Mouse (Mus musculus) limb, embryonic 15.5 days (tissue): ENCODE measurements around the gene Trpv3. TPM values are rescaled to one million over a fixed set of nuclear protein-coding genes. Genes with fewer than 3 reads are reported as not detected.

ENCODE experiments used
- ATAC-seq: fragments of 200-750 bp; cut with Nextera tagmentation; 2 replicates; pipeline ENCODE4 v1.8.0; 2017; ENCODE audit warnings: low read depth, moderate TSS enrichment; ENCODE audit not compliant: insufficient number of reproducible peaks, low FRiP score, low TSS enrichment
- H3K27ac ChIP-seq: fragments of 300-500 bp; sonication (generic); 2 replicates; pipeline ENCODE4 v1.5.1; 2015; ENCODE audit warnings: moderate library complexity, mild to moderate bottlenecking, inconsistent platforms
- H3K27me3 ChIP-seq: fragments of 300-500 bp; sonication (generic); 2 replicates; pipeline ENCODE4 v1.6.1; 2015; ENCODE audit warnings: inconsistent platforms
- H3K36me3 ChIP-seq: fragments of 300-500 bp; sonication (generic); 2 replicates; pipeline ENCODE4 v1.6.1; 2015; ENCODE audit warnings: inconsistent platforms
- H3K4me1 ChIP-seq: fragments of 300-500 bp; sonication (generic); 2 replicates; pipeline ENCODE4 v1.6.1; 2015; ENCODE audit warnings: inconsistent platforms
- H3K4me2 ChIP-seq: fragments of 300-500 bp; sonication (generic); 2 replicates; pipeline ENCODE4 v1.6.1; 2015; ENCODE audit warnings: mild to moderate bottlenecking, inconsistent platforms
- H3K4me3 ChIP-seq: fragments of 300-500 bp; sonication (generic); 2 replicates; pipeline ENCODE4 v1.5.1; 2015; ENCODE audit warnings: mild to moderate bottlenecking, inconsistent platforms
- H3K9ac ChIP-seq: fragments of 300-500 bp; sonication (generic); 2 replicates; pipeline ENCODE4 v1.6.1; 2015; ENCODE audit warnings: inconsistent platforms
- H3K9me3 ChIP-seq: fragments of 300-500 bp; sonication (generic); 2 replicates; pipeline ENCODE4 v1.6.1; 2016; ENCODE audit warnings: inconsistent platforms
- WGBS: fragments of 180-500 bp; shearing (Covaris S2); methylation state at CpG from one replicate; pipeline ENCODE4 v1.1.7; 2015; 5-methylcytosine and 5-hydroxymethylcytosine counted together
- polyA plus RNA-seq: library from polyadenylated mRNA; unstranded; fragments of >200 nt; fragmentation: Nextera tagmentation; extraction: Ambion mirVana; gene quantifications from 2 replicates; pipeline ENCODE4 v1.2.1, GENCODE M21; 2015

Trpv3 gene
- polyA plus RNA-seq, 1 experiment from 2014 or later: 0.88 TPM

GRCm38 (mm10) chr11:73242199-73242598, 25.0 kb upstream of the Trpv3 start:
- Histone ChIP-seq H3K9ac (no peak overlapping the region), H3K27me3 (no peaks in the 10 kb centered on the region), H3K27ac (no peak overlapping the region), H3K9me3 (no peaks in the 10 kb centered on the region), H3K4me3 (no peak overlapping the region), H3K4me1 (peaks cover 4% of the 10 kb centered on the region), H3K4me2 (no peak overlapping the region), H3K36me3 (no peaks in the 10 kb centered on the region)
- 57% methylated on average over 6 of the region's 6 CpGs for WGBS
- no peak for ATAC-seq

GRCm38 (mm10) chr11:73242777-73243176, 24.4 kb upstream of the Trpv3 start:
- no peak overlapping the region for H3K27ac ChIP-seq
- no peak overlapping the region for H3K9ac ChIP-seq
- H3K36me3 ChIP-seq: no peaks in the 10 kb centered on the region
- H3K27me3 ChIP-seq: no peaks in the 10 kb centered on the region
- ATAC-seq: no peak
- WGBS: 84% methylated on average over 4 of the region's 4 CpGs
- no peaks in the 10 kb centered on the region for H3K4me1 ChIP-seq
- no peaks in the 10 kb centered on the region for H3K9me3 ChIP-seq
- H3K4me2 ChIP-seq: no peak overlapping the region
- H3K4me3 ChIP-seq: no peak overlapping the region

- Histone ChIP-seq H3K4me1 (peaks cover 3% of the 10 kb centered on the region; the same call in 1 of the 2 replicates), H3K9ac (no peak overlapping the region)
- 75% methylated on average over 4 of the region's 4 CpGs for WGBS
These were observed 9.7 kb upstream of the Trpv3 start for GRCm38 (mm10) chr11:73257362-73257945.

GRCm38 (mm10) chr11:73258664-73259063, 8.5 kb upstream of the Trpv3 start:
- Histone ChIP-seq H3K27ac (no peak overlapping the region), H3K4me3 (no peak overlapping the region), H3K4me1 (peaks cover 3% of the 10 kb centered on the region; the same call in 1 of the 2 replicates), H3K9ac (no peak overlapping the region), H3K36me3 (no peaks in the 10 kb centered on the region), H3K27me3 (no peaks in the 10 kb centered on the region), H3K4me2 (no peak overlapping the region), H3K9me3 (no peaks in the 10 kb centered on the region)
- no peak for ATAC-seq

More at GRCm38 (mm10) chr11:73257362-73257945, 9.7 kb upstream of the Trpv3 start:
- no peaks in the 10 kb centered on the region for H3K27me3 ChIP-seq
- H3K36me3 ChIP-seq: no peaks in the 10 kb centered on the region
- H3K27ac ChIP-seq: no peak overlapping the region
- no peak for ATAC-seq
- no peaks in the 10 kb centered on the region for H3K9me3 ChIP-seq
- no peak overlapping the region for H3K4me2 ChIP-seq
- no peak overlapping the region for H3K4me3 ChIP-seq

GRCm38 (mm10) chr11:73260457-73260856, 6.7 kb upstream of the Trpv3 start:
- Histone ChIP-seq H3K4me2 (no peak overlapping the region), H3K36me3 (no peaks in the 10 kb centered on the region), H3K9ac (no peak overlapping the region), H3K4me3 (no peak overlapping the region), H3K27me3 (no peaks in the 10 kb centered on the region), H3K9me3 (no peaks in the 10 kb centered on the region), H3K4me1 (peaks cover 3% of the 10 kb centered on the region; the same call in 1 of the 2 replicates), H3K27ac (no peak overlapping the region)
- ATAC-seq: no peak
- 60% methylated on average over 3 of the region's 3 CpGs for WGBS

- no peak for ATAC-seq
These were observed 5.8 kb upstream of the Trpv3 start for GRCm38 (mm10) chr11:73261385-73261784.

GRCm38 (mm10) chr11:73274821-73275220, 7.6 kb downstream of the Trpv3 start:
- H3K4me3 ChIP-seq: no peak overlapping the region
- H3K9me3 ChIP-seq: no peaks in the 10 kb centered on the region
- H3K36me3 ChIP-seq: no peaks in the 10 kb centered on the region
- no peaks in the 10 kb centered on the region for H3K4me1 ChIP-seq
- 24% methylated on average over 2 of the region's 2 CpGs for WGBS
- H3K4me2 ChIP-seq: no peak overlapping the region
- H3K27me3 ChIP-seq: no peaks in the 10 kb centered on the region
- no peak for ATAC-seq
- no peak overlapping the region for H3K27ac ChIP-seq
- no peak overlapping the region for H3K9ac ChIP-seq

More at GRCm38 (mm10) chr11:73261385-73261784, 5.8 kb upstream of the Trpv3 start:
- peaks cover 4% of the 10 kb centered on the region; the same call in 1 of the 2 replicates for H3K4me1 ChIP-seq
- 75% methylated on average over 1 of the region's 1 CpGs for whole genome bisulfite sequencing
- no peak overlapping the region for H3K4me3 ChIP-seq
- no peak overlapping the region for H3K4me2 ChIP-seq
- H3K36me3 ChIP-seq: no peaks in the 10 kb centered on the region
- H3K27me3 ChIP-seq: no peaks in the 10 kb centered on the region
- H3K27ac ChIP-seq: no peak overlapping the region
- no peak overlapping the region for H3K9ac ChIP-seq
- H3K9me3 ChIP-seq: no peaks in the 10 kb centered on the region

GRCm38 (mm10) chr11:73280710-73281109, 13.5 kb downstream of the Trpv3 start:
- H3K4me2 ChIP-seq: no peak overlapping the region
- H3K9me3 ChIP-seq: no peaks in the 10 kb centered on the region
- no peak for ATAC-seq
- WGBS: 28% methylated on average over 5 of the region's 5 CpGs
- H3K27ac ChIP-seq: no peak overlapping the region
- no peaks in the 10 kb centered on the region for H3K36me3 ChIP-seq
- no peaks in the 10 kb centered on the region for H3K27me3 ChIP-seq
- H3K4me1 ChIP-seq: peaks cover 24% of the 10 kb centered on the region
- no peak overlapping the region for H3K4me3 ChIP-seq
- H3K9ac ChIP-seq: no peak overlapping the region

- 2% methylated on average over 16 of the region's 16 CpGs for WGBS
- Histone ChIP-seq H3K9me3 (no peaks in the 10 kb centered on the region), H3K4me3 (peak overlapping the region; percentile 35), H3K36me3 (no peaks in the 10 kb centered on the region), H3K4me2 (peak overlapping the region; percentile 52), H3K27me3 (no peaks in the 10 kb centered on the region), H3K4me1 (peaks cover 24% of the 10 kb centered on the region), H3K27ac (no peak overlapping the region), H3K9ac (peak overlapping the region; percentile 33; the same call in 1 of the 2 replicates)
- ATAC-seq: peak; percentile 59; the same call in 1 of the 2 replicates
These were observed 14.4 kb downstream of the Trpv3 start for GRCm38 (mm10) chr11:73281528-73282027.

GRCm38 (mm10) chr11:73283369-73283768, 16.2 kb downstream of the Trpv3 start:
- no peaks in the 10 kb centered on the region for H3K27me3 ChIP-seq
- WGBS: 52% methylated on average over 9 of the region's 9 CpGs
- H3K9me3 ChIP-seq: no peaks in the 10 kb centered on the region
- H3K4me2 ChIP-seq: no peak overlapping the region
- no peak overlapping the region for H3K27ac ChIP-seq
- H3K36me3 ChIP-seq: no peaks in the 10 kb centered on the region
- no peak overlapping the region for H3K4me3 ChIP-seq
- H3K9ac ChIP-seq: no peak overlapping the region
- ATAC-seq: no peak
- peaks cover 24% of the 10 kb centered on the region for H3K4me1 ChIP-seq

GRCm38 (mm10) chr11:73283926-73284325, 16.7 kb downstream of the Trpv3 start:
- Histone ChIP-seq H3K4me1 (peaks cover 24% of the 10 kb centered on the region), H3K27ac (no peak overlapping the region), H3K27me3 (no peaks in the 10 kb centered on the region), H3K4me3 (no peak overlapping the region), H3K36me3 (no peaks in the 10 kb centered on the region), H3K4me2 (no peak overlapping the region), H3K9ac (no peak overlapping the region), H3K9me3 (no peaks in the 10 kb centered on the region)
- WGBS: 46% methylated on average over 1 of the region's 1 CpGs
- ATAC-seq: no peak

GRCm38 (mm10) chr11:73284351-73284750, 17.2 kb downstream of the Trpv3 start:
- H3K4me1 ChIP-seq: peaks cover 24% of the 10 kb centered on the region
- H3K4me3 ChIP-seq: no peak overlapping the region
- H3K27ac ChIP-seq: no peak overlapping the region
- H3K9ac ChIP-seq: no peak overlapping the region
- H3K36me3 ChIP-seq: no peaks in the 10 kb centered on the region
- H3K4me2 ChIP-seq: no peak overlapping the region
- no peaks in the 10 kb centered on the region for H3K9me3 ChIP-seq
- ATAC-seq: no peak
- no peaks in the 10 kb centered on the region for H3K27me3 ChIP-seq
